Comparison of ENCODE assay signal across 8 mouse cellular contexts in genomic region chr10:81496264-81496901, GRCm38 (mm10). TPM values are rescaled to one million over a fixed set of nuclear protein-coding genes. Genes with fewer than 3 reads are reported as not detected.
DNase-seq lines count a peak whose midpoint lies in the region; ATAC-seq and TF ChIP-seq lines count a peak whose summit lies in the region.

TSS of gene Ncln (minus strand) at chr10:81496392.

- no peak for TF ChIP-seq EP300 in ES-Bruce4 (IDR thresholded peaks at IDR 0.05; ENCODE audit: insufficient read depth, low read depth, low read length)
- no peak for TF ChIP-seq EP300 in liver, postnatal 0 days (IDR thresholded peaks at IDR 0.05; ENCODE audit: low read depth)

- peak within 1 kb of the TSS; percentile 68 for H3K9ac ChIP-seq in ES-Bruce4 (ENCODE audit: low read depth, poor library complexity, severe bottlenecking)
- peak within 1 kb of the TSS; percentile 87 for H3K9ac ChIP-seq in forebrain, embryonic 13.5 days
- H3K9ac ChIP-seq in liver, postnatal 0 days (replicated peaks): peak within 1 kb of the TSS; percentile 89
- peak within 1 kb of the TSS; percentile 76 for H3K9ac ChIP-seq in neural tube, embryonic 14.5 days (replicated peaks; ENCODE audit: low read depth, low read length)

- no peak for TF ChIP-seq CTCF in ES-Bruce4 (IDR thresholded peaks at IDR 0.05; ENCODE audit: low read depth, low read length)
- TF ChIP-seq CTCF in liver, postnatal 0 days (IDR thresholded peaks at IDR 0.05; ENCODE audit: low read depth): no peak

- peaks cover 5% of the 10 kb centered on the region; the same call in 1 of the 2 replicates for H3K36me3 ChIP-seq in ES-Bruce4 (ENCODE audit: control insufficient read depth, insufficient read depth, low read length, poor library complexity, severe bottlenecking)
- H3K36me3 ChIP-seq in forebrain, embryonic 13.5 days (ENCODE audit: poor library complexity, severe bottlenecking): peaks cover 24% of the 10 kb centered on the region
- peaks cover 18% of the 10 kb centered on the region for H3K36me3 ChIP-seq in liver, postnatal 0 days (replicated peaks; ENCODE audit: insufficient read depth, low read length)
- H3K36me3 ChIP-seq in neural tube, embryonic 14.5 days (ENCODE audit: control insufficient read depth, insufficient read depth, low read length): 0 out of 2 replicates have a peak, but pooled peaks cover 15% of the 10 kb centered on the region

- H3K4me1 ChIP-seq in ES-Bruce4 (ENCODE audit: control insufficient read depth, insufficient read depth, low read length): peaks cover 3% of the 10 kb centered on the region
- peaks cover 28% of the 10 kb centered on the region for H3K4me1 ChIP-seq in forebrain, embryonic 13.5 days
- peaks cover 25% of the 10 kb centered on the region for H3K4me1 ChIP-seq in liver, postnatal 0 days (ENCODE audit: insufficient read depth)
- H3K4me1 ChIP-seq in neural tube, embryonic 14.5 days (ENCODE audit: control insufficient read depth, insufficient read depth, low read length): peaks cover 19% of the 10 kb centered on the region

- DNase-seq in heart, postnatal 10 days: peak; percentile 99
- peak; percentile 90 for DNase-seq in large intestine, adult 2 months (ENCODE audit: low read depth, low spot score)
- DNase-seq in liver, postnatal 0 days: peak; percentile 99
- peak; percentile 98 for DNase-seq in testis, postnatal 10 days (ENCODE audit: low spot score)

- peak; percentile 90 for ATAC-seq in cerebellum, adult (ENCODE audit: insufficient number of reproducible peaks, low FRiP score, low TSS enrichment)
- ATAC-seq in forebrain, embryonic 13.5 days: peak; percentile 97
- peak; percentile 94 for ATAC-seq in liver, postnatal 0 days
- peak; percentile 95 for ATAC-seq in neural tube, embryonic 14.5 days (ENCODE audit: low read depth)

- peak; percentile 44 for TF ChIP-seq POLR2A in ES-Bruce4 (IDR thresholded peaks at IDR 0.05; ENCODE audit: insufficient read depth, low read length)

- no peaks in the 10 kb centered on the region for H3K27me3 ChIP-seq in ES-Bruce4 (ENCODE audit: control insufficient read depth, insufficient read depth, low read length, poor library complexity, severe bottlenecking)
- no peaks in the 10 kb centered on the region for H3K27me3 ChIP-seq in forebrain, embryonic 13.5 days
- no peaks in the 10 kb centered on the region for H3K27me3 ChIP-seq in liver, postnatal 0 days (ENCODE audit: insufficient read depth, low read length)
- H3K27me3 ChIP-seq in neural tube, embryonic 14.5 days (ENCODE audit: control insufficient read depth, insufficient read depth, low read length): no peaks in the 10 kb centered on the region

- no peak within 1 kb of the TSS for H3K27ac ChIP-seq in ES-Bruce4 (ENCODE audit: insufficient read depth, low read length)
- peak within 1 kb of the TSS; percentile 60 for H3K27ac ChIP-seq in forebrain, embryonic 13.5 days
- H3K27ac ChIP-seq in liver, postnatal 0 days (ENCODE audit: low read depth): peak within 1 kb of the TSS; percentile 80
- peak within 1 kb of the TSS; percentile 60 for H3K27ac ChIP-seq in neural tube, embryonic 14.5 days (ENCODE audit: low read depth, low read length)

- H3K4me3 ChIP-seq in ES-Bruce4 (ENCODE audit: low read depth, low read length): peak within 1 kb of the TSS; percentile 94
- H3K4me3 ChIP-seq in forebrain, embryonic 13.5 days: peak within 1 kb of the TSS; percentile 82
- peak within 1 kb of the TSS; percentile 74 for H3K4me3 ChIP-seq in liver, postnatal 0 days (ENCODE audit: low read depth, low read length)
- peak within 1 kb of the TSS; percentile 72 for H3K4me3 ChIP-seq in neural tube, embryonic 14.5 days (ENCODE audit: low read depth, low read length)

- peak within 1 kb of the TSS; percentile 100 for H3K4me2 ChIP-seq in forebrain, embryonic 13.5 days
- peak within 1 kb of the TSS; percentile 99 for H3K4me2 ChIP-seq in liver, postnatal 0 days (ENCODE audit: low read depth, low read length)
- peak within 1 kb of the TSS; percentile 92 for H3K4me2 ChIP-seq in neural tube, embryonic 14.5 days (ENCODE audit: low read depth, low read length)

- no peaks in the 10 kb centered on the region for H3K9me3 ChIP-seq in ES-Bruce4 (replicated peaks; ENCODE audit: control insufficient read depth, insufficient read depth, low read length, poor library complexity, severe bottlenecking)
- no peaks in the 10 kb centered on the region for H3K9me3 ChIP-seq in forebrain, embryonic 13.5 days (replicated peaks)
- H3K9me3 ChIP-seq in liver, postnatal 0 days (ENCODE audit: low read length): no peaks in the 10 kb centered on the region
- H3K9me3 ChIP-seq in neural tube, embryonic 14.5 days (ENCODE audit: control insufficient read depth, low read length): no peaks in the 10 kb centered on the region

- intact Hi-C loops in heart, postnatal 10 days (cut with DNase I): no loop called here

- under 1% methylated on average over 45 of the region's 45 CpGs for WGBS in forebrain, embryonic 13.5 days
- under 1% methylated on average over 45 of the region's 45 CpGs for WGBS in large intestine, adult 2 months
- under 1% methylated on average over 45 of the region's 45 CpGs for WGBS in liver, postnatal 0 days (ENCODE audit: insufficient replicate concordance)
- under 1% methylated on average over 45 of the region's 45 CpGs for WGBS in neural tube, embryonic 14.5 days

RNA-seq across cellular contexts. Expression of gene Ncln, which starts in this region (rescaled TPM):
- polyA plus RNA-seq in ES-Bruce4 (2011; ENCODE audit: insufficient read depth, insufficient read length, low read depth, missing spikeins): 37.2 and 41.6 TPM in 2 replicates
- polyA plus RNA-seq in forebrain, embryonic 13.5 days (2015; fragmentation: Nextera tagmentation; extraction: Ambion mirVana): 56.8 and 60.9 TPM in 2 replicates
- total RNA-seq in heart, postnatal 10 days (2021): 10 to 100 TPM; 64.0 to 65.0 TPM
- 242 and 319 TPM in 2 replicates for polyA plus RNA-seq in large intestine, adult 2 months (2012; rRNA removed)
- polyA plus RNA-seq in liver, postnatal 0 days (2015; fragmentation: Nextera tagmentation; extraction: Ambion mirVana): 29.2 and 30.6 TPM in 2 replicates
- polyA plus RNA-seq in neural tube, embryonic 14.5 days (2014; fragmentation: Nextera tagmentation; extraction: Ambion mirVana): 62.6 and 62.7 TPM in 2 replicates
